In the genomic region with DNA sequence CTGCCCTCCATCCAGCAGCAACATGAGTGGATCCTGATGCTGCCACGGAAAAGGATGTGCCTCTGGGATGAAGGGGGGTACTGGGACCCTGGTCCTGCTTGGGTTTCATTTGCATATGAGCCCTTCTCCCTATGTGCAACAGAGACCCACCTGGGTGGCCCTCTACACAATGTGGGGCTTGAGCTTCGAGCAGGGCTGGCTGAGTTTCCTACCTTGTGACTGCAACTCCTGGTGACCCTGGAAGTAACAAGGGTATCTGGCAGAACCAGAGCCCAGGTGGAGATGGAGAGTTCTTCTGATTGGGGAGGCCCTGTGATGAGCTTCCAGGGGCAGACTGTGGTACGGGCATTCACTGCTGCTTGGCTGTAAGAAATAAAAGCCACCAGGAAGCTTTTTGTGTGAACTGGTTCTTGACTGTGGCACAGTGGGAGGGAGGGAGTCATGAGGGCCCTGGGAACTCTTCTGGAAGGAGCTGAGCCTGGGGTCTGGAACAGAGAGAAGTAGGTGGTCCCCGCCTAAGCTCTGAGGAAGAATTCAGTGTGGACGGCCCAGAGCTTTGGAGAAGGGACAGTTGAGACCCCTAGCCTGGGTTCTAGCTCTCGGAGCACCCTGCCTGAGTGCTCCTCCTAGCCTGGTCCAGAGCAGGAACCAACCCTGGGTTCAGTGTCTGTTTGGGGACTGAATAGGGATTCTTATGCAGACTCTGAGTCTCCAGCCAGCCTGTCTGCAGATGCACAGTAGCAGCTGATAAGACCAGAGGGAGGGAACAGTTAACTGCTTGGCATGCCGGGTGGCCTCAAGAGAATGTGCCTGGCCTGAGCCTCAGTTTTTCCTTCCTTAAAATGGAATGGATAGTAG, we compare ENCODE assay signal across 9 mouse cellular contexts. TPM values are rescaled to one million over a fixed set of nuclear protein-coding genes. Genes with fewer than 3 reads are reported as not detected.
A peak's percentile ranks its signal among the peaks of the same experiment; 100 is the strongest.
DNase-seq lines count a peak whose midpoint lies in the region; ATAC-seq and TF ChIP-seq lines count a peak whose summit lies in the region.
"Had no signal": no experiment of that assay in that cellular context is flagged by ENCODE, and none has a peak within 500 bp of the region (broad histone marks: within the 10 kb centered on the region; RNA-seq: fewer than 3 reads in every experiment).

No protein-coding gene starts in this region.

- H3K4me2 ChIP-seq in hindbrain, postnatal 0 days (ENCODE audit: low read depth, low read length): no peak overlapping the region
- H3K4me2 ChIP-seq in hindbrain, embryonic 16.5 days (ENCODE audit: low read length): no peak overlapping the region
- no peak overlapping the region for H3K4me2 ChIP-seq in limb, embryonic 14.5 days (replicated peaks; ENCODE audit: low read depth, low read length, severe bottlenecking)

- no peak for TF ChIP-seq POLR2A in testis, adult 2 months (IDR thresholded peaks at IDR 0.05; ENCODE audit: control insufficient read depth, low read depth, low read length)
- TF ChIP-seq POLR2A in limb, embryonic 14.5 days (IDR thresholded peaks at IDR 0.05; ENCODE audit: borderline replicate concordance, extremely low read depth, insufficient read depth, insufficient read length): no peak

- no peak for TF ChIP-seq CTCF in hindbrain, postnatal 0 days (IDR thresholded peaks at IDR 0.05; ENCODE audit: low read depth)
- TF ChIP-seq CTCF in testis, adult 2 months (IDR thresholded peaks at IDR 0.05; ENCODE audit: control insufficient read depth, insufficient read depth, insufficient replicate concordance, low read depth, low read length): no peak

- peak overlapping the region; percentile 16; the same call in 1 of the 2 replicates for H3K27ac ChIP-seq in hindbrain, postnatal 0 days
- no peak overlapping the region for H3K27ac ChIP-seq in hindbrain, embryonic 16.5 days (ENCODE audit: low read depth, low read length)
- H3K27ac ChIP-seq in testis, adult 2 months (ENCODE audit: control insufficient read depth, insufficient read depth, low read depth, low read length): peak overlapping the region; percentile 84
- H3K27ac ChIP-seq in limb, embryonic 14.5 days (replicated peaks; ENCODE audit: low read depth, low read length): peak overlapping the region; percentile 39; the same call in 1 of the 2 replicates

- no peaks in the 10 kb centered on the region for H3K36me3 ChIP-seq in hindbrain, postnatal 0 days (ENCODE audit: insufficient read depth, low read length)
- no peaks in the 10 kb centered on the region for H3K36me3 ChIP-seq in hindbrain, embryonic 16.5 days (ENCODE audit: control insufficient read depth, insufficient read depth, low read length)
- no peaks in the 10 kb centered on the region for H3K36me3 ChIP-seq in testis, adult 2 months (ENCODE audit: control insufficient read depth, insufficient read depth, low read length)
- no peaks in the 10 kb centered on the region for H3K36me3 ChIP-seq in limb, embryonic 14.5 days (ENCODE audit: control insufficient read depth, insufficient read depth, low read length)

- H3K9me3 ChIP-seq in hindbrain, postnatal 0 days (ENCODE audit: low read length): no peaks in the 10 kb centered on the region
- no peaks in the 10 kb centered on the region for H3K9me3 ChIP-seq in hindbrain, embryonic 16.5 days (ENCODE audit: control insufficient read depth, low read length)
- H3K9me3 ChIP-seq in limb, embryonic 14.5 days (ENCODE audit: control insufficient read depth, low read length): no peaks in the 10 kb centered on the region

- no peak for ATAC-seq in hindbrain, postnatal 0 days
- ATAC-seq in hindbrain, embryonic 16.5 days: no peak
- ATAC-seq in limb, embryonic 14.5 days (ENCODE audit: low FRiP score, low read depth): no peak
- ATAC-seq in CD4-positive, CD25-positive, alpha-beta regulatory T cell, adult 4 months: no peak

- DNase-seq in hindbrain, postnatal 0 days (ENCODE audit: low spot score): no peak
- DNase-seq in testis, postnatal 14 days (ENCODE audit: low spot score): no peak
- no peak for DNase-seq in limb, embryonic 14.5 days (ENCODE audit: low spot score)
- no peak for DNase-seq in yolk sac, embryonic 10.5 days (ENCODE audit: low spot score)
- no peak for DNase-seq in frontal cortex, postnatal 25 days (ENCODE audit: low spot score in 2 of 2)

- H3K4me1 ChIP-seq in hindbrain, postnatal 0 days (ENCODE audit: insufficient read depth, low read length): no peaks in the 10 kb centered on the region
- no peaks in the 10 kb centered on the region for H3K4me1 ChIP-seq in hindbrain, embryonic 16.5 days (ENCODE audit: control insufficient read depth, insufficient read depth, low read depth, low read length)
- H3K4me1 ChIP-seq in testis, adult 2 months (ENCODE audit: control insufficient read depth, insufficient read depth, low read length): peaks cover 23% of the 10 kb centered on the region
- peaks cover 21% of the 10 kb centered on the region for H3K4me1 ChIP-seq in limb, embryonic 14.5 days (ENCODE audit: control insufficient read depth, insufficient read depth, low read length)

- no peak overlapping the region for H3K9ac ChIP-seq in hindbrain, postnatal 0 days (replicated peaks; ENCODE audit: low read length)
- no peak overlapping the region for H3K9ac ChIP-seq in hindbrain, embryonic 16.5 days (ENCODE audit: low read depth, low read length)
- no peak overlapping the region for H3K9ac ChIP-seq in limb, embryonic 14.5 days (ENCODE audit: low read depth, low read length, severe bottlenecking)

- 71% methylated on average over 7 of the region's 7 CpGs for WGBS in hindbrain, postnatal 0 days
- 74% methylated on average over 7 of the region's 7 CpGs for WGBS in hindbrain, embryonic 16.5 days
- WGBS in limb, embryonic 14.5 days: 78% methylated on average over 7 of the region's 7 CpGs

- H3K27me3 ChIP-seq in hindbrain, postnatal 0 days (ENCODE audit: insufficient read depth, low read length): no peaks in the 10 kb centered on the region
- H3K27me3 ChIP-seq in hindbrain, embryonic 16.5 days (replicated peaks; ENCODE audit: control insufficient read depth, insufficient read depth, low read length): no peaks in the 10 kb centered on the region
- H3K27me3 ChIP-seq in testis, adult 2 months (ENCODE audit: control insufficient read depth, insufficient read depth, low read length): no peaks in the 10 kb centered on the region
- H3K27me3 ChIP-seq in limb, embryonic 14.5 days (ENCODE audit: control insufficient read depth, insufficient read depth, low read length): no peaks in the 10 kb centered on the region

- H3K4me3 ChIP-seq in hindbrain, postnatal 0 days (ENCODE audit: low read length): no peak overlapping the region
- H3K4me3 ChIP-seq in hindbrain, embryonic 16.5 days (ENCODE audit: low read length): no peak overlapping the region
- no peak overlapping the region for H3K4me3 ChIP-seq in testis, adult 2 months (ENCODE audit: control insufficient read depth, low read depth, low read length)
- H3K4me3 ChIP-seq in limb, embryonic 14.5 days (replicated peaks; ENCODE audit: low read length): no peak overlapping the region

RNA-seq across cellular contexts. Expression of a gene that starts 1.0 kb away (rescaled TPM):
- total RNA-seq in hindbrain, postnatal 0 days (2014; rRNA removed): 0.73 and 1.8 TPM in 2 replicates
- polyA plus RNA-seq in hindbrain, postnatal 0 days (2015; fragmentation: Nextera tagmentation; extraction: Ambion mirVana): 0.70 and 0.92 TPM in 2 replicates
- polyA plus RNA-seq in hindbrain, embryonic 16.5 days (2015; fragmentation: Nextera tagmentation; extraction: Ambion mirVana): 0.49 and 0.75 TPM in 2 replicates
- polyA plus RNA-seq in testis, adult 2 months (2012; rRNA removed): 0.62 and 0.73 TPM in 2 replicates
- 3.2 and 3.9 TPM in 2 replicates for polyA plus RNA-seq in limb, embryonic 14.5 days (2012; rRNA removed)
- 2.1 and 2.2 TPM in 2 replicates for polyA plus RNA-seq in limb, embryonic 14.5 days (2014; fragmentation: Nextera tagmentation; extraction: Ambion mirVana)
- polyA plus RNA-seq in CD4-positive, CD25-positive, alpha-beta regulatory T cell, adult 4 months (2017; shearing (Covaris generic)): not detected

RNA-seq across cellular contexts. Expression of a gene that starts 1.9 kb away (rescaled TPM):
- total RNA-seq in hindbrain, postnatal 0 days (2014; rRNA removed): 0.10 and 0.22 TPM in 2 replicates
- polyA plus RNA-seq in hindbrain, postnatal 0 days (2015; fragmentation: Nextera tagmentation; extraction: Ambion mirVana): 0.08 and 0.13 TPM in 2 replicates
- polyA plus RNA-seq in hindbrain, embryonic 16.5 days (2015; fragmentation: Nextera tagmentation; extraction: Ambion mirVana): 0.04 TPM in 1 of 2 replicates, not detected in the other
- 3.0 and 4.6 TPM in 2 replicates for polyA plus RNA-seq in testis, adult 2 months (2012; rRNA removed)
- polyA plus RNA-seq in limb, embryonic 14.5 days (2012; rRNA removed): 1.0 and 1.3 TPM in 2 replicates
- polyA plus RNA-seq in limb, embryonic 14.5 days (2014; fragmentation: Nextera tagmentation; extraction: Ambion mirVana): 0.08 and 0.10 TPM in 2 replicates
- polyA plus RNA-seq in CD4-positive, CD25-positive, alpha-beta regulatory T cell, adult 4 months (2017; shearing (Covaris generic)): not detected

RNA-seq across cellular contexts. Expression of a gene that starts 17.9 kb away (rescaled TPM):
- not detected in 2 replicates for total RNA-seq in hindbrain, postnatal 0 days (2014; rRNA removed)
- not detected in 2 replicates for polyA plus RNA-seq in hindbrain, postnatal 0 days (2015; fragmentation: Nextera tagmentation; extraction: Ambion mirVana)
- polyA plus RNA-seq in hindbrain, embryonic 16.5 days (2015; fragmentation: Nextera tagmentation; extraction: Ambion mirVana): 0.11 TPM in 1 of 2 replicates, not detected in the other
- not detected in 2 replicates for polyA plus RNA-seq in testis, adult 2 months (2012; rRNA removed)
- not detected in 2 replicates for polyA plus RNA-seq in limb, embryonic 14.5 days (2012; rRNA removed)
- polyA plus RNA-seq in limb, embryonic 14.5 days (2014; fragmentation: Nextera tagmentation; extraction: Ambion mirVana): not detected in 2 replicates
- polyA plus RNA-seq in CD4-positive, CD25-positive, alpha-beta regulatory T cell, adult 4 months (2017; shearing (Covaris generic)): not detected
- total RNA-seq: adrenal gland, postnatal 4 days had no signal

RNA-seq across cellular contexts. Expression of a gene that starts 27.3 kb away (rescaled TPM):
- 0.36 TPM in 1 of 2 replicates, not detected in the other for total RNA-seq in hindbrain, postnatal 0 days (2014; rRNA removed)
- polyA plus RNA-seq in hindbrain, postnatal 0 days (2015; fragmentation: Nextera tagmentation; extraction: Ambion mirVana): not detected in 2 replicates
- polyA plus RNA-seq in hindbrain, embryonic 16.5 days (2015; fragmentation: Nextera tagmentation; extraction: Ambion mirVana): 0.06 TPM in 1 of 2 replicates, not detected in the other
- polyA plus RNA-seq in testis, adult 2 months (2012; rRNA removed): not detected in 2 replicates
- polyA plus RNA-seq in limb, embryonic 14.5 days (2012; rRNA removed): not detected in 2 replicates
- polyA plus RNA-seq in limb, embryonic 14.5 days (2014; fragmentation: Nextera tagmentation; extraction: Ambion mirVana): not detected in 2 replicates
- polyA plus RNA-seq in CD4-positive, CD25-positive, alpha-beta regulatory T cell, adult 4 months (2017; shearing (Covaris generic)): not detected
- total RNA-seq: adrenal gland, postnatal 4 days had no signal

RNA-seq across cellular contexts. Expression of a gene that starts 42.9 kb away (rescaled TPM):
- not detected in 2 replicates for total RNA-seq in hindbrain, postnatal 0 days (2014; rRNA removed)
- not detected in 2 replicates for polyA plus RNA-seq in hindbrain, postnatal 0 days (2015; fragmentation: Nextera tagmentation; extraction: Ambion mirVana)
- polyA plus RNA-seq in hindbrain, embryonic 16.5 days (2015; fragmentation: Nextera tagmentation; extraction: Ambion mirVana): not detected in 2 replicates
- not detected in 2 replicates for polyA plus RNA-seq in testis, adult 2 months (2012; rRNA removed)
- polyA plus RNA-seq in limb, embryonic 14.5 days (2012; rRNA removed): not detected in 2 replicates
- polyA plus RNA-seq in limb, embryonic 14.5 days (2014; fragmentation: Nextera tagmentation; extraction: Ambion mirVana): not detected in 2 replicates
- polyA plus RNA-seq in CD4-positive, CD25-positive, alpha-beta regulatory T cell, adult 4 months (2017; shearing (Covaris generic)): not detected
- total RNA-seq: adrenal gland, postnatal 4 days had no signal
